Mouse (Mus musculus): Measurements from ENCODE around the gene Mpdz.

Gene Mpdz

GRCm38 (mm10) chr4:81252859-81253780, 189.5 kb downstream of the Mpdz start:
- H3K27me3 ChIP-seq (ENCODE audit: insufficient read depth, low read length) = no peaks in the 10 kb centered on the region
- H3K36me3 ChIP-seq (ENCODE audit: insufficient read depth, low read length) = no peaks in the 10 kb centered on the region
- no peaks in the 10 kb centered on the region for H3K4me1 ChIP-seq (replicated peaks; ENCODE audit: low read depth, low read length)
- H3K4me3 ChIP-seq (replicated peaks; ENCODE audit: low read length) = no peak overlapping the region
- H3K9me3 ChIP-seq (ENCODE audit: low read length) = no peaks in the 10 kb centered on the region
- TF ChIP-seq POU5F1 (IDR thresholded peaks at IDR 0.05; ENCODE audit: borderline replicate concordance, low read length) = no peak
- no peak for TF ChIP-seq NANOG (IDR thresholded peaks at IDR 0.05; ENCODE audit: borderline replicate concordance, low read length)
- TF ChIP-seq CTCF (conservative IDR thresholded peaks at IDR 0.05; ENCODE audit: low read length) = no peak

GRCm38 (mm10) chr4:81252334-81252733, 190.3 kb downstream of the Mpdz start:
- no peak for TF ChIP-seq POU5F1 (IDR thresholded peaks at IDR 0.05; ENCODE audit: borderline replicate concordance, low read length)
- no peak for TF ChIP-seq NANOG (IDR thresholded peaks at IDR 0.05; ENCODE audit: borderline replicate concordance, low read length)
- TF ChIP-seq CTCF (conservative IDR thresholded peaks at IDR 0.05; ENCODE audit: low read length) = no peak
- Histone ChIP-seq H3K27me3 (ENCODE audit: insufficient read depth, low read length) (no peaks in the 10 kb centered on the region), H3K9me3 (ENCODE audit: low read length) (no peaks in the 10 kb centered on the region), H3K4me3 (replicated peaks; ENCODE audit: low read length) (no peak overlapping the region), H3K36me3 (ENCODE audit: insufficient read depth, low read length) (no peaks in the 10 kb centered on the region), H3K4me1 (replicated peaks; ENCODE audit: low read depth, low read length) (no peaks in the 10 kb centered on the region)

DNA sequence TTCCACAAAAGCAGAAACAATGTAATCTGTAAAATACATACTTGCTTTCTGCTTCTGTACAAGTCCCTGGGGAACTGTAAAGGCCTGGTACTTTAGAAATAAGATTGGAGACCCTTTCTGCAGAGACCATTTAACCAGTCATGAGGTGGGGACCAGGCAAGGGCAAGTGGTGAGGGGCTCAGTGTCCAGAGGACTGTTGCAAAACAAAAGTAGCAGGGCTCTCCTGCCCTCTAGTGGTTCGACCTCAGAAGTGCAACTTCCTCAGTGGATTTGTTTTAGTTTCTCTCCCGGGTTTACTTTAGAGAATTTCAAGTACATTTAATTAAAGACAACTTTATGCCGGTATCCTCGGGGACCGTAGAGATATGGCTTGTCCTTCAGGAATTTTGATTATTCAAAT, 190.7 kb downstream of the Mpdz start:
- H3K36me3 ChIP-seq (ENCODE audit: insufficient read depth, low read length) = no peaks in the 10 kb centered on the region
- H3K4me3 ChIP-seq (replicated peaks; ENCODE audit: low read length) = no peak overlapping the region
- TF ChIP-seq NANOG (IDR thresholded peaks at IDR 0.05; ENCODE audit: borderline replicate concordance, low read length) (no peak), CTCF (conservative IDR thresholded peaks at IDR 0.05; ENCODE audit: low read length) (peak; percentile 84)

DNA sequence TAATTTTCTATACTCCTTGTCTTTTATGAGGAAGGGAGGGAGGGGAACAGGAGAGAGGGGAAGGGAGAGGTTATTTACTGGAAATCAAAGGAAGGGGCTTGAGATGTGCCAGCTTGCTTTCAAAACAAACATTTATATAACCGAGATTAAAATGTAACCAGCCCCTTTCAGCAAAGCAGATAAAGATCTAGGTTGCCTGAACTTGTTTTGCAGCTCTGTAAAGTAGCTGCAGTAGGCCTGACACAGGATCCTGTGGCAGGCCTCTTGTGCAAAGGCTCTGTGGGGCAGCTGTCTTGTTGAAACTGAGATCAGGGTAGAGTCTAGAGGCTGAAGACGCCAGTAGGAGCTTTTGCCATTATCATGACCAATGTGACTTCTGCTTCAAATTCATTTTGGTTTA, 193.4 kb downstream of the Mpdz start:
- Histone ChIP-seq H3K36me3 (ENCODE audit: insufficient read depth, low read length) (no peaks in the 10 kb centered on the region), H3K27me3 (ENCODE audit: insufficient read depth, low read length) (no peaks in the 10 kb centered on the region), H3K4me3 (replicated peaks; ENCODE audit: low read length) (no peak overlapping the region), H3K4me1 (replicated peaks; ENCODE audit: low read depth, low read length) (no peaks in the 10 kb centered on the region), H3K9me3 (ENCODE audit: low read length) (no peaks in the 10 kb centered on the region)
- TF ChIP-seq NANOG (IDR thresholded peaks at IDR 0.05; ENCODE audit: borderline replicate concordance, low read length) (no peak), POU5F1 (IDR thresholded peaks at IDR 0.05; ENCODE audit: borderline replicate concordance, low read length) (no peak), CTCF (conservative IDR thresholded peaks at IDR 0.05; ENCODE audit: low read length) (no peak)

More for the DNA sequence above, 190.7 kb downstream of the Mpdz start:
- no peaks in the 10 kb centered on the region for H3K4me1 ChIP-seq (replicated peaks; ENCODE audit: low read depth, low read length)
- H3K9me3 ChIP-seq (ENCODE audit: low read length) = no peaks in the 10 kb centered on the region
- H3K27me3 ChIP-seq (ENCODE audit: insufficient read depth, low read length) = no peaks in the 10 kb centered on the region

DNA sequence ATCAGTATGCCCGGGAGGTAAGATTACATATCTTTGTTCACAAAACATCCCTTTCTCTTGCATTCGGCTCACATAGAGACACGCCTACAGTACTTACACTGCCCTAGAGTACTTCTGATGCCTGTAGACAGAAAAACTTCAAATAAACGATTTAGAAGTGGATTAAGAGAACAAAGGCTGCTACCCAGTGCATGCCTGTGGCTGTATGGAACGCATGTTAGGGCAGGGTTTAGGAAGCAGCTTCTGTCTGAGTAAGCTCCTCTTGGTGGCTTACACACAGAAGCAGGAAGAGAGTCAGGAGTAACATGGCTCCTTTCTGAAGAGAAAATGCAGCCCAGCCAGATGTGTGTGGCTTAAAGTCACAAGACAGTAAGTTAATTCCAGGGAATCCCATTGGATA, 206.4 kb downstream of the Mpdz start:
- Histone ChIP-seq H3K27me3 (ENCODE audit: insufficient read depth, low read length) (no peaks in the 10 kb centered on the region), H3K4me3 (replicated peaks; ENCODE audit: low read length) (no peak overlapping the region), H3K9me3 (ENCODE audit: low read length) (no peaks in the 10 kb centered on the region), H3K36me3 (ENCODE audit: insufficient read depth, low read length) (no peaks in the 10 kb centered on the region), H3K4me1 (replicated peaks; ENCODE audit: low read depth, low read length) (no peaks in the 10 kb centered on the region)
- no peak for TF ChIP-seq CTCF (conservative IDR thresholded peaks at IDR 0.05; ENCODE audit: low read length)
- TF ChIP-seq POU5F1 (IDR thresholded peaks at IDR 0.05; ENCODE audit: borderline replicate concordance, low read length) = no peak
- TF ChIP-seq NANOG (IDR thresholded peaks at IDR 0.05; ENCODE audit: borderline replicate concordance, low read length) = no peak
